Mouse (Mus musculus) hindbrain, postnatal 0 days (tissue): ENCODE results near the gene Zfp365. TPM values are rescaled to one million over a fixed set of nuclear protein-coding genes. Genes with fewer than 3 reads are reported as not detected.

Experiments
- ATAC-seq: fragments of 200-750 bp; cut with Nextera tagmentation; 2 replicates; pipeline ENCODE4 v1.8.0; 2017; ENCODE audit warnings: mild to moderate bottlenecking, moderate TSS enrichment, moderate library complexity
- DNase-seq: peaks from one replicate; pipeline ENCODE4 v3.0.0-alpha.2; 2015; ENCODE audit warnings: low spot score
- H3K27ac ChIP-seq: fragments of 300-500 bp; sonication (generic); 2 replicates; pipeline ENCODE4 v1.5.1; 2014; ENCODE audit warnings: mild to moderate bottlenecking
- H3K27me3 ChIP-seq: fragments of 300-500 bp; sonication (generic); 2 replicates; pipeline ENCODE4 v1.6.1; 2014; ENCODE audit warnings: low read length, mixed read lengths; ENCODE audit not compliant: insufficient read depth
- H3K36me3 ChIP-seq: fragments of 300-500 bp; sonication (generic); 2 replicates; pipeline ENCODE4 v1.6.1; 2014; ENCODE audit warnings: low read length, mixed read lengths; ENCODE audit not compliant: insufficient read depth
- H3K4me1 ChIP-seq: fragments of 300-500 bp; sonication (generic); 2 replicates; pipeline ENCODE4 v1.6.1; 2014; ENCODE audit warnings: antibody characterized with exemption, low read length, mixed read lengths; ENCODE audit not compliant: insufficient read depth
- H3K4me2 ChIP-seq: fragments of 300-500 bp; sonication (generic); 2 replicates; pipeline ENCODE4 v1.6.1; 2014; ENCODE audit warnings: low read depth, mild to moderate bottlenecking, low read length, moderate library complexity, mixed read lengths
- H3K4me3 ChIP-seq: fragments of 300-500 bp; sonication (generic); 2 replicates; pipeline ENCODE4 v1.5.1; 2014; ENCODE audit warnings: low read length
- H3K9ac ChIP-seq: fragments of 300-500 bp; sonication (generic); replicated peaks from 2 replicates; pipeline ENCODE4 v1.6.1; 2014; ENCODE audit warnings: mild to moderate bottlenecking, low read length, moderate library complexity, mixed read lengths
- H3K9me3 ChIP-seq: fragments of 300-500 bp; sonication (generic); 2 replicates; pipeline ENCODE4 v1.6.1; 2016; ENCODE audit warnings: low read length, mixed read lengths
- CTCF ChIP-seq: IDR thresholded peaks from 2 replicates; pipeline ENCODE4 v1.5.1; 2016; ENCODE audit warnings: antibody characterized with exemption, control low read depth, low read depth
- WGBS: fragments of 180-500 bp; shearing (Covaris S2); extraction: QIAGEN DNeasy Blood & Tissue Kit; methylation state at CpG from one replicate; pipeline ENCODE4 v1.1.7; 2014; 5-methylcytosine and 5-hydroxymethylcytosine counted together
- polyA plus RNA-seq: library from polyadenylated mRNA; unstranded; fragments of >200 nt; fragmentation: Nextera tagmentation; extraction: Ambion mirVana; gene quantifications from 2 replicates; pipeline ENCODE4 v1.2.1, GENCODE M21; 2015
- total RNA-seq: library from RNA; depleted of rRNA; stranded (reverse); fragments of >200 nt; gene quantifications from 2 replicates; pipeline ENCODE4 v1.2.3, GENCODE M21; 2014

Gene Zfp365
- total and polyA plus RNA-seq, 2 experiments from 2014 or later: 7.9 to 16.6 TPM

DNA sequence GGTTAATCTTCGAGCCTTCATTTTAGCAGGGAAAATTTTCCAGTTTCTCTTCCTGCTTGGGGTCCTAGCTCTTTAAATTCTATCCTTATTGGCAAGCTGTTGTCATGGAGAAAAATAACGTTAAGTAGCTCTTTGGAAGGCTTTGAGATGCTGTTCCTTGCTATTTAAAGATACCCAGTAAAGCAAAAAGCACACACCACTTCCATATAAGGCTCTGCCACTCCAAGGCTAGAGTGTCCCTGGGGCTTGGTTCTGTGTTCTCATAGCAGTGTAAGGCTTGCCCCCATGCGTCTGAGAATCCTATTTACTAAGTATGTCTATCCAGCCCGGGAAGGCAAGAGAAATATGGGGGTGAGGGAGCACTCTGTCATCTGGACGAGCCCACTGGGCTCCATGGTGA is 56.7 kb downstream of the Zfp365 start:
- peak; percentile 12 for DNase-seq
- TF ChIP-seq CTCF: no peak
- Histone ChIP-seq H3K4me3 (no peak overlapping the region), H3K36me3 (no peaks in the 10 kb centered on the region), H3K9ac (no peak overlapping the region), H3K9me3 (no peaks in the 10 kb centered on the region), H3K27ac (no peak overlapping the region), H3K27me3 (no peaks in the 10 kb centered on the region), H3K4me1 (no peaks in the 10 kb centered on the region), H3K4me2 (no peak overlapping the region)
- no peak for ATAC-seq
- 61% methylated on average over 5 of the region's 5 CpGs for WGBS

DNA sequence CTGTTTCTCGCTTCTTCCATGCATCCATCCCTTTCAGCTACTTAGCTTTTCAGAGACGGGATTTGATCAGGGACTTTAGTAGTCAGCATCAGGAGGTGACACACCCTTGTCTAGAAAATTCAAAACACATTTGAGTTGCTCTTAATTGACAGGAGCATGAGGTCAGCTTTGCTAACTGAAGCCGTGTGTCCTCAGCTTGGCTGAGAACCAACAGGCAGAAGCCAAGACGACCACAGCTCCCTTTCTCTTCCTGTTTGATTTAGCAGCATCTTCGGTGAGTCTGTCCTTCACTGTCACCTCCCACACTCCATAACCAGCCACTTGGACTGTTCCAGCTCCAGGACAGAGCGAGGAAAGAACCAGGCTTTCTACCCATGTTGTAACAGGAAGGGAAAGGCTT is 60.1 kb downstream of the Zfp365 start:
- Histone ChIP-seq H3K4me3 (no peak overlapping the region), H3K36me3 (no peaks in the 10 kb centered on the region), H3K4me2 (no peak overlapping the region), H3K27ac (no peak overlapping the region), H3K4me1 (no peaks in the 10 kb centered on the region), H3K9me3 (no peaks in the 10 kb centered on the region), H3K9ac (no peak overlapping the region), H3K27me3 (no peaks in the 10 kb centered on the region)
- TF ChIP-seq CTCF: no peak
- no peak for DNase-seq
- 68% methylated on average over 6 of the region's 6 CpGs for WGBS
- no peak for ATAC-seq

DNA sequence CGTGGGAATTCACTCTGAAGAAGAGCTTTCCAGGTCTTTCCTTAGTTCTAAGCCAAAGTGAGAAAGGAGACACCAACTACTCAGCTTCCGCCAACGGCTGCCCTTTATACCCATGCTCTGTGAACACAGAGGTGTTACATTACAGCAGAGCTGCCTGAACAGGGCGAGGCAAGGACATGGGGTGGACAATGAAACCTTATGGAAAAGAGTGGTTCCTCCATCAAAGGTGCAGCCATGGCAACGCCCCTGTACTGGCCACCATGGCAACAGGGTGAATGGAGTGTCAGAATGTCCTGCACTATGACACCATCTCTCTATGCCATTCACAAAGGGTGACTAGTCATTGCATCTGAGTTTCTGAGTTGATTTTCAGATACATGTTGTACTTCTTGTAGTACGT is 61.4 kb downstream of the Zfp365 start:
- H3K4me1 ChIP-seq: no peaks in the 10 kb centered on the region
- DNase-seq: no peak
- H3K27me3 ChIP-seq: no peaks in the 10 kb centered on the region
- no peak for ATAC-seq
- H3K36me3 ChIP-seq: no peaks in the 10 kb centered on the region
- H3K9me3 ChIP-seq: no peaks in the 10 kb centered on the region
- no peak overlapping the region for H3K4me2 ChIP-seq
- no peak overlapping the region for H3K27ac ChIP-seq
- no peak for TF ChIP-seq CTCF
- H3K9ac ChIP-seq: no peak overlapping the region
- no peak overlapping the region for H3K4me3 ChIP-seq
- 43% methylated on average over 6 of the region's 6 CpGs for WGBS

DNA sequence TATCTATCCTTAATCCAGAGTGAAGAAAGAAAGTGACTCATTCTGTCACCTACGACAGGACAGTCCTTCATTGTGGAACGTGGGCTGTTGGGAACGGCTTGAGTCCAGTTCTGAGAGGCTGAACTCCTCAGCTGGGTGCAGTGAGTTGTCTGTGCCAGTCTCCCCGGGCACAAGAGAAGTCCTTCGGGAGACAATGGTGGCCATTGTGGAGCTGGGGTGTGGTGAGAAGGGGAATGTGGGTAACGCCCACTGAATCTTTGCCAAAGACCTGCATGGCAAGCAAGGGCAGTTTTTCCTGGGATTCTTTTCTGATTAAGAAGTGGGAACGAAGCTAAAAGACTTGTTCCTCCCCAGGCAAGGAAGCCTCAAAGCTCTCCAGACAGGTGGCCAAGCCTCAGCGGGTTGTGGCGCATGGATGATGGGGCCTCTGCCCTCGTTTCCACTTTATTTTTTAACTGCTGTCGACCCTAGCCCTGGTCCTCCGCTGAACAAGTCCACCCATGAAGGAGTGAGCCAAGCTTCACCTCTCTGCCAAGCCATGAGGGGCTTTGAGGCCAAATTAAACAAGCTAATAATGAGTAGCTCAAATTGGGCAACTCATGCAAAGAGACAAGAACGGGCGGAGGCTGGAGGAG is 66.3 kb downstream of the Zfp365 start:
- DNase-seq (no peak), ATAC-seq (no peak)
- Histone ChIP-seq H3K36me3 (no peaks in the 10 kb centered on the region), H3K4me1 (no peaks in the 10 kb centered on the region), H3K9me3 (no peaks in the 10 kb centered on the region), H3K4me3 (no peak overlapping the region), H3K9ac (no peak overlapping the region), H3K4me2 (no peak overlapping the region), H3K27me3 (no peaks in the 10 kb centered on the region), H3K27ac (no peak overlapping the region)
- WGBS: 58% methylated on average over 14 of the region's 14 CpGs
- TF ChIP-seq CTCF: no peak

DNA sequence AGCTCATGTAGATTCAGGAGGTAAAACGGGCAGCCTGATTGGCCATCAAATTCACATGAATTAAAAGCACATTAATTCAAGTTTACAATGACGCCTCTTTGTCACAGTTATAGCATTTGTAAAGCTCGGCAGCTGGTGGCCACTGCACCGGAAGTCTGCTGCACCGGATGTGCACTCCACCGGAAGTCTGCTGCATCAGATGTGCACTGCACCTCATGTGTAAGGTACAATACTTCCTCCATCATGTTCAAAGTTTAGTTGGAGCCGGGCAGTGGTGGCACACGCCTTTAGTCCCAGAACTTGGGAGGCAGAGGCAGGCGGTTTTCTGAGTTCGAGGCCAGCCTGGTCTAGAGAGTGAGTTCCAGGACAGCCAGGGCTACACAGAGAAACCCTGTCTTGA is 70.9 kb downstream of the Zfp365 start:
- TF ChIP-seq CTCF: no peak
- Histone ChIP-seq H3K27me3 (no peaks in the 10 kb centered on the region), H3K9me3 (no peaks in the 10 kb centered on the region), H3K4me3 (no peak overlapping the region), H3K4me2 (no peak overlapping the region), H3K36me3 (no peaks in the 10 kb centered on the region), H3K27ac (no peak overlapping the region), H3K9ac (no peak overlapping the region), H3K4me1 (no peaks in the 10 kb centered on the region)
- ATAC-seq (no peak), DNase-seq (no peak)
- 72% methylated on average over 10 of the region's 10 CpGs for WGBS

DNA sequence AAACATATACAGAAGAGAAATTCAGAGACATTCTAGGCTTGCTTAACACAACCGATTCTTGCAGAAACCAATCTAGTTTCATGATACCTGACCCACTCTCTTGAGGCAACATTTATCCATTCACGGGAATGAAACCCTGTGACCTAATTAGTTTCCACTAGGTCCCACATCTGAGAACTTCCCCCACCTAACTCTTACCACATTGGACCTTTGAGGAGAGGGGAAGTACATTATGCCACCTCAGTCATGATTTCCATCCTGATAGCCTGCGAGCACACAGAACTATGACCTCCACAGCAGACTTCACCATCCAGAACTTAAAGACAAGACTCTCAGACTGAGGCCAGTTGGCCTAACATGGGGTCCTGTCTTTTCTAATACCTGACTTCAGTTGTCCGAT is 71.7 kb downstream of the Zfp365 start:
- Histone ChIP-seq H3K36me3 (no peaks in the 10 kb centered on the region), H3K27ac (no peak overlapping the region), H3K4me2 (no peak overlapping the region), H3K9ac (no peak overlapping the region), H3K27me3 (no peaks in the 10 kb centered on the region), H3K4me1 (no peaks in the 10 kb centered on the region), H3K9me3 (no peaks in the 10 kb centered on the region), H3K4me3 (no peak overlapping the region)
- ATAC-seq (no peak), DNase-seq (no peak)
- TF ChIP-seq CTCF: no peak
- 91% methylated on average over 4 of the region's 4 CpGs for WGBS

DNA sequence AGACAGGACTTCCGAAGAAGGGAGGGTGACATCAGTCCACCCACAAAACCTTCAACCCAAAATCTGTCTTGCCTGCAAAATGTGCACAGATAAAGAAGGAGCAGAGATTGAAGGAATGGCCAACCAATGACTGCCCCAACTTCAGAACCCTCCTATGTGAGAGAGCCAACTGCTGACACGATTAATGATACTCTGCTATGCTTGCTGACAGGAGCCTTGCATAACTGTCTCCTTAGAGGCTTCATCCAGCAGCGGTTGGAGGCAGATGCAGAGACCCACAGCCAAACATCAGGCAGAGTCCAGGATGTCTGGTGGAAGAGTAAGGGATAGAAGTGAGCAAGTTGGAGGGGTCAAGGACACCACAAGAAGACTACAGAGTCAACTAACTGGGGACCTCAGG is 73.3 kb downstream of the Zfp365 start:
- Histone ChIP-seq H3K9ac (no peak overlapping the region), H3K4me3 (no peak overlapping the region), H3K27me3 (no peaks in the 10 kb centered on the region), H3K36me3 (no peaks in the 10 kb centered on the region), H3K27ac (no peak overlapping the region), H3K9me3 (no peaks in the 10 kb centered on the region), H3K4me2 (no peak overlapping the region), H3K4me1 (no peaks in the 10 kb centered on the region)
- TF ChIP-seq CTCF: no peak
- ATAC-seq: no peak
- 79% methylated on average over 3 of the region's 3 CpGs for WGBS
- no peak for DNase-seq
